Mouse (Mus musculus) cerebellum, adult (tissue): ENCODE data around the gene Pcdh17.

Experiments
- ATAC-seq: cut with Nextera tagmentation; 2 replicates; pipeline ENCODE4 v1.9.2; 2017; ENCODE audit warnings: mild to moderate bottlenecking, moderate library complexity, mixed read lengths; ENCODE audit not compliant: insufficient number of reproducible peaks, low FRiP score, low TSS enrichment

The Pcdh17 gene

GRCm38 (mm10) chr14:84443288-84443686 lies at the start of gene Pcdh17:
Pcdh17 (plus strand) TSS chr14:84443563.
- peak; percentile 81 for ATAC-seq

GRCm38 (mm10) chr14:84397137-84397536 lies 46.2 kb upstream of the Pcdh17 start:
- no peak for ATAC-seq

GRCm38 (mm10) chr14:84424736-84425135 lies 18.6 kb upstream of the Pcdh17 start:
- ATAC-seq = no peak

- ATAC-seq = no peak
Observed at GRCm38 (mm10) chr14:84426616-84427015, 16.7 kb upstream of the Pcdh17 start.

GRCm38 (mm10) chr14:84438066-84438770 lies 5.1 kb upstream of the Pcdh17 start:
- 0 out of 2 replicates have a peak, but pooled peaks have one; percentile 40 for ATAC-seq

GRCm38 (mm10) chr14:84440903-84441302 lies 2.5 kb upstream of the Pcdh17 start:
- no peak for ATAC-seq

GRCm38 (mm10) chr14:84442528-84443287 lies 655 bp upstream of the Pcdh17 start:
- ATAC-seq = peak; percentile 32

GRCm38 (mm10) chr14:84443761-84444160 lies 398 bp downstream of the Pcdh17 start:
- no peak for ATAC-seq

GRCm38 (mm10) chr14:84444276-84444662 lies 906 bp downstream of the Pcdh17 start:
- ATAC-seq = no peak

- ATAC-seq = no peak
Observed at GRCm38 (mm10) chr14:84444663-84445502, 1.5 kb downstream of the Pcdh17 start.

GRCm38 (mm10) chr14:84445503-84446410 lies 2.4 kb downstream of the Pcdh17 start:
- ATAC-seq = no peak

GRCm38 (mm10) chr14:84446411-84446915 lies 3.1 kb downstream of the Pcdh17 start:
- ATAC-seq = no peak

- no peak for ATAC-seq
Observed at GRCm38 (mm10) chr14:84446941-84447641, 3.7 kb downstream of the Pcdh17 start.

GRCm38 (mm10) chr14:84447661-84448380 lies 4.5 kb downstream of the Pcdh17 start:
- ATAC-seq = peak; percentile 2; the same call in 1 of the 2 replicates

- ATAC-seq = no peak
Observed at GRCm38 (mm10) chr14:84448381-84448771, 5.0 kb downstream of the Pcdh17 start.

GRCm38 (mm10) chr14:84454074-84454845 lies 10.9 kb downstream of the Pcdh17 start:
- ATAC-seq = no peak

- ATAC-seq = no peak
Observed at GRCm38 (mm10) chr14:84475491-84475890, 32.1 kb downstream of the Pcdh17 start.

- ATAC-seq = no peak
Observed at GRCm38 (mm10) chr14:84476336-84476735, 33.0 kb downstream of the Pcdh17 start.
